Mouse (Mus musculus): Measurements from ENCODE around the gene Rpl19. TPM values are rescaled to one million over a fixed set of nuclear protein-coding genes. Genes with fewer than 3 reads are reported as not detected.
A peak's percentile ranks its signal among the peaks of the same experiment; 100 is the strongest.

Gene Rpl19
- total RNA-seq, 2 experiments from 2014 or later, result 560 to 591 TPM

- DNase-seq (ENCODE audit: extremely low spot score in 1 of 2, low spot score in 2 of 2), result no peak
- no peak for TF ChIP-seq CTCF (IDR thresholded peaks at IDR 0.05)
- peak overlapping the region; percentile 80 for H3K4me3 ChIP-seq
- intact Hi-C loops (cut with DNase I), result loop anchor here (5.0 kb wide), 1 partner anchor 175 kb away; the partner anchor contains the start of gene Cdk12
- H3K27ac ChIP-seq, result peak overlapping the region; percentile 98
Measured at GRCm38 (mm10) chr11:98027297-98027688, 783 bp downstream of the Rpl19 start.

DNA sequence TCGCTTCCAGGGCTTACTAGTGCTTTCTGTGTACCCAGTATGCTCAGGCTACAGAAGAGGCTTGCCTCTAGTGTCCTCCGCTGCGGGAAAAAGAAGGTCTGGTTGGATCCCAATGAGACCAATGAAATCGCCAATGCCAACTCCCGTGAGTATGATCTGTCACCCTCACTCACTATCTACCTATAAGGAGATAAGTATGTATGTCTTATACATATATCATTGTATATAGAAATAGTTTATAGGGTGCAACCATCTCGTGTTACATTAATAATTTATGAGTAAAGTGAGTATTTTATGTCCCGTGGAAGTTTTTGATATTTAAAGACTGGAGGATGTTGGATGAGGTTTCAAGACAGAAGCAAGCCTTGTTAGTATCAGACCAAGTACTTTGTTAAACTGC, 1.3 kb downstream of the Rpl19 start:
- intact Hi-C loops (cut with DNase I), result loop anchor here (5.0 kb wide), 1 partner anchor 175 kb away; the partner anchor contains the start of gene Cdk12
- peak overlapping the region; percentile 80 for H3K4me3 ChIP-seq
- TF ChIP-seq CTCF (IDR thresholded peaks at IDR 0.05), result no peak
- no peak overlapping the region for H3K27ac ChIP-seq
- no peak for DNase-seq (ENCODE audit: extremely low spot score in 1 of 2, low spot score in 2 of 2)

DNA sequence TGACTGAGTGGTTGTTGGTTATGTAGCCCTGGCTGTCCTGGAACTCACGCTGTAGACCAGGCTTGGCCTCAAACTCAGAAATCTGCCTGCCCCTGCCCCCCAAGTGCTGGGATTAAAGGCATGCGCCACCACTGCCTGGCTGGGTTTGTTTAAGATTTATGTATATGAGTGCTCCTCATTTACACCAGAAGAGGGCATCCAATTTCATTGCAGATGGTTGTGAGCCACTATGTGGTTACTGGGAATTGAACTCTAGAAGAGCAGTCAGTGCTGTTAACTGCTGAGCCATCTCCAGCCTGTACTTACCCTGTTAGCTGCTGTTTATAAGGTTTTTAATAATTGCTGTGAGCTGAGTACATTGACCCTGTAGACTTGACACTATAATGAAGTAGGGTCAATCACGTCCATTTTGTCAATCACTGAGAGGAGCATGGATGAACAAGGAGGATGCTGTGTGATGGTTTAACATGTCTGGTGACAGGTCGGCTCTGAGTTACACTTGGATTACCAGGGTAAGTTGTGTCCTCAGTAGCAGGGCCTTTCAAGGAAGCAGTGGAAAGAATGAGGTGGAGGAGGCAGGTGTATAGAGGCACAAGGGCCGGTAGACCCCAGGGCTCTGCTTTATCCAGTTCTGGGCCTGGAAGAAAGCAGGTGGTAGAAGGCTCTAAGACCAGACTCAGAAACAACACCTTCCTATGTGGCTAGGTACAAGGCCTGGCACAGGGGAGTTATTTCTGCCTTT, 4.4 kb downstream of the Rpl19 start:
- intact Hi-C loops (cut with DNase I), result loop anchor here (1.0 to 10.0 kb wide), 2 partner anchors 44 to 114 kb away; no protein-coding TSS in a partner anchor

DNA sequence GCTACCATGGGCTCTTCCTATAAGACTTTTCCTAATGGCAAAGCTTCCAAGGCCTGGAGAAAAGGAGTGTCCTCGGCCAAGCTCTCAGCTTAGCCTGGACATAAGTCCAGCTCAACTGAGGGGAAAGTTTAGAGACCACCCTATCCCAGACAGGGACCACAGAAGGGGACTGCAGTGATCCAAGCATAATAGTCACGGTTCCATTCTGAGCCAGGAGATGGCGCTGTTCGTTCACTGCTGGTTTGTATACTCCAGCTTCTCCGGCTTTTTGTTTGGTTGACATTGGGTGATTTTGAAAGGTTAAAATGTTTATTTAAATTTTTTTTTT, 4.9 kb downstream of the Rpl19 start:
- peak; percentile 68 to 80 for DNase-seq (ENCODE audit: extremely low spot score in 1 of 2, low spot score in 2 of 2)
- intact Hi-C loops (cut with DNase I), result loop anchor here (1.0 to 10.0 kb wide), 2 partner anchors 44 to 113 kb away; no protein-coding TSS in a partner anchor
- Histone ChIP-seq H3K27ac (no peak overlapping the region), H3K4me3 (no peak overlapping the region)
- TF ChIP-seq CTCF (IDR thresholded peaks at IDR 0.05), result peak; percentile 88

More for the DNA sequence above, 4.4 kb downstream of the Rpl19 start:
- DNase-seq (ENCODE audit: extremely low spot score in 1 of 2, low spot score in 2 of 2), result no peak
- peak; percentile 15 for TF ChIP-seq CTCF (IDR thresholded peaks at IDR 0.05)
- Histone ChIP-seq H3K27ac (no peak overlapping the region), H3K4me3 (no peak overlapping the region)

GRCm38 (mm10) chr11:98034061-98034460, 7.6 kb downstream of the Rpl19 start:
- Histone ChIP-seq H3K27ac (no peak overlapping the region), H3K4me3 (no peak overlapping the region)
- intact Hi-C loops (cut with DNase I), result loop anchor here (10.0 kb wide), 1 partner anchor 111 kb away; no protein-coding TSS in a partner anchor
- no peak for TF ChIP-seq CTCF (IDR thresholded peaks at IDR 0.05)
- DNase-seq (ENCODE audit: extremely low spot score in 1 of 2, low spot score in 2 of 2), result peak in 1 of 2 experiments; percentile 27

DNA sequence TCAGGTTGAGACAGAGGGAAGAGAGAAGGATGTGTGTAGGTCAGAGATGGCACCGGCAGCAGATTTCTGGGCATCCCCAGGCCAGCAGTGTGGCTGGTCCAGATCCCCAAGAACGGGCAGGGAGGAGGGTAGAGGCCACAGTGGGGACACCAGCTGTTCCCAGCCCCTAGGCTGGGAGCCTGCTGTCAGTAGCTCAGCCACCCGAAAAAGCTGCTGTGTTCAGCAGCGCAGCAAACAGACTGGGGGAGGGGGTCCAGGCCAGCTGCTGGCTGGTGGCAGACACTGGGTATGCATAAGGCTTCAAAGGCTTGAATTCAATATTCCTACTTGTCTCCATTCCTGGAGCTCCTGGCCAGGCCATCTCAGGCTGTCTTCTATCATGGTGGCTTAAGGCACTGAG, 8.3 kb downstream of the Rpl19 start:
- TF ChIP-seq CTCF (IDR thresholded peaks at IDR 0.05), result no peak
- no peak overlapping the region for H3K4me3 ChIP-seq
- intact Hi-C loops (cut with DNase I), result loop anchor here (10.0 kb wide), 1 partner anchor 110 kb away; no protein-coding TSS in a partner anchor
- H3K27ac ChIP-seq, result peak overlapping the region; percentile 88
- DNase-seq (ENCODE audit: extremely low spot score in 1 of 2, low spot score in 2 of 2), result peak in 1 of 2 experiments; percentile 41

GRCm38 (mm10) chr11:98035977-98036377, 9.5 kb downstream of the Rpl19 start:
- DNase-seq (ENCODE audit: extremely low spot score in 1 of 2, low spot score in 2 of 2), result peak in 1 of 2 experiments; percentile 69
- Histone ChIP-seq H3K27ac (peak overlapping the region; percentile 88), H3K4me3 (peak overlapping the region; percentile 44)
- TF ChIP-seq CTCF (IDR thresholded peaks at IDR 0.05), result no peak; the same call in 1 of the 2 replicates
- intact Hi-C loops (cut with DNase I), result loop anchor here (10.0 kb wide), 1 partner anchor 109 kb away; no protein-coding TSS in a partner anchor

- TF ChIP-seq CTCF (IDR thresholded peaks at IDR 0.05), result no peak
- Histone ChIP-seq H3K4me3 (no peak overlapping the region), H3K27ac (peak overlapping the region; percentile 64)
- no peak for DNase-seq (ENCODE audit: extremely low spot score in 1 of 2, low spot score in 2 of 2)
- intact Hi-C loops (cut with DNase I), result loop anchor here (10.0 kb wide), 1 partner anchor 107 kb away; no protein-coding TSS in a partner anchor
Measured at GRCm38 (mm10) chr11:98037871-98038270, 11.4 kb downstream of the Rpl19 start.

GRCm38 (mm10) chr11:98040975-98041374, 14.5 kb downstream of the Rpl19 start:
- Histone ChIP-seq H3K4me3 (no peak overlapping the region), H3K27ac (no peak overlapping the region)
- intact Hi-C loops (cut with DNase I), result no loop called here
- DNase-seq (ENCODE audit: extremely low spot score in 1 of 2, low spot score in 2 of 2), result no peak
- no peak for TF ChIP-seq CTCF (IDR thresholded peaks at IDR 0.05)

- DNase-seq (ENCODE audit: extremely low spot score in 1 of 2, low spot score in 2 of 2), result no peak
- no peak overlapping the region for H3K27ac ChIP-seq
- intact Hi-C loops (cut with DNase I), result no loop called here
- no peak overlapping the region for H3K4me3 ChIP-seq
- no peak for TF ChIP-seq CTCF (IDR thresholded peaks at IDR 0.05)
Measured at GRCm38 (mm10) chr11:98042741-98043140, 16.2 kb downstream of the Rpl19 start.

DNA sequence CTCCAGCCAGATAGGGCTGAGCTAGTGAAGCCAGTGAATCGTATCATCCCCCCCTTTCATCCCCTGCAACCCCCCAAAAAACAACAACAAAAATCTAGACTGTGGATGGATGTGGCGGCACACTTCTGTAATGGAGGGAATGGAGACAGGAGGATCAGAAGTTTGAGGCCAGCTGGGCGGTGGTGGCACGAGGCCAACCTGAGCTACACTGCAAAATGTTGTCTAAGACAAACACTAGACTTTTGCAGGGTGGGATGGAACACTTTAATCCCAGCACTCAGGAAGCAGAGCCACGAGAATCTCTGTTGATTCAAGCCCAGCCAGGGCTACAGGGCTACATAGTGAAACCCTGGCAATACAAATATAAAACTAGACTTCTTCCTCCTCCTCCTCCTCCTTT, 17.6 kb downstream of the Rpl19 start:
- TF ChIP-seq CTCF (IDR thresholded peaks at IDR 0.05), result no peak
- no peak overlapping the region for H3K4me3 ChIP-seq
- no peak overlapping the region for H3K27ac ChIP-seq
- intact Hi-C loops (cut with DNase I), result no loop called here
- no peak for DNase-seq (ENCODE audit: extremely low spot score in 1 of 2, low spot score in 2 of 2)

- DNase-seq (ENCODE audit: extremely low spot score in 1 of 2, low spot score in 2 of 2), result no peak
- Histone ChIP-seq H3K4me3 (no peak overlapping the region), H3K27ac (no peak overlapping the region)
- intact Hi-C loops (cut with DNase I), result no loop called here
- peak; percentile 7; the same call in 1 of the 2 replicates for TF ChIP-seq CTCF (IDR thresholded peaks at IDR 0.05)
Measured at GRCm38 (mm10) chr11:98045596-98045995, 19.1 kb downstream of the Rpl19 start.

Data from left cerebral cortex, adult 2 months (tissue).